Mouse (Mus musculus) hindbrain, embryonic 16.5 days (tissue): Measurements from ENCODE around the gene Gpc2. TPM values are rescaled to one million over a fixed set of nuclear protein-coding genes. Genes with fewer than 3 reads are reported as not detected.

ENCODE experiments used
- ATAC-seq: fragments of 200-750 bp; cut with Nextera tagmentation; 2 replicates; pipeline ENCODE4 v1.8.0; 2017; ENCODE audit warnings: moderate TSS enrichment, moderate library complexity
- H3K27ac ChIP-seq: fragments of 300-500 bp; sonication (generic); 2 replicates; pipeline ENCODE4 v1.5.1; 2014; ENCODE audit warnings: low read depth, mild to moderate bottlenecking, control low read depth, low read length, moderate library complexity
- H3K27me3 ChIP-seq: fragments of 300-500 bp; sonication (generic); replicated peaks from 2 replicates; pipeline ENCODE4 v1.6.1; 2014; ENCODE audit warnings: low read length; ENCODE audit not compliant: control insufficient read depth, insufficient read depth
- H3K36me3 ChIP-seq: fragments of 300-500 bp; sonication (generic); 2 replicates; pipeline ENCODE4 v1.6.1; 2014; ENCODE audit warnings: mild to moderate bottlenecking, low read length, moderate library complexity, mixed read lengths; ENCODE audit not compliant: control insufficient read depth, insufficient read depth
- H3K4me1 ChIP-seq: fragments of 300-500 bp; sonication (generic); 2 replicates; pipeline ENCODE4 v1.6.1; 2014; ENCODE audit warnings: low read depth, low read length; ENCODE audit not compliant: control insufficient read depth, insufficient read depth
- H3K4me2 ChIP-seq: fragments of 300-500 bp; sonication (generic); 2 replicates; pipeline ENCODE4 v1.6.1; 2014; ENCODE audit warnings: mild to moderate bottlenecking, low read length, control low read depth, moderate library complexity
- H3K4me3 ChIP-seq: fragments of 300-500 bp; sonication (generic); 2 replicates; pipeline ENCODE4 v1.5.1; 2014; ENCODE audit warnings: mild to moderate bottlenecking, low read length, control low read depth, moderate library complexity
- H3K9ac ChIP-seq: fragments of 300-500 bp; sonication (generic); 2 replicates; pipeline ENCODE4 v1.6.1; 2014; ENCODE audit warnings: low read depth, mild to moderate bottlenecking, control low read depth, low read length, moderate library complexity
- H3K9me3 ChIP-seq: fragments of 300-500 bp; sonication (generic); 2 replicates; pipeline ENCODE4 v1.6.1; 2014; ENCODE audit warnings: mild to moderate bottlenecking, low read length, moderate library complexity; ENCODE audit not compliant: control insufficient read depth
- WGBS: fragments of 180-500 bp; shearing (Covaris S2); extraction: QIAGEN DNeasy Blood & Tissue Kit; methylation state at CpG from one replicate; pipeline ENCODE4 v1.1.7; 2014; 5-methylcytosine and 5-hydroxymethylcytosine counted together
- polyA plus RNA-seq: library from polyadenylated mRNA; unstranded; fragments of >200 nt; fragmentation: Nextera tagmentation; extraction: Ambion mirVana; gene quantifications from 2 replicates; pipeline ENCODE4 v1.2.1, GENCODE M21; 2015

Gpc2 gene
- polyA plus RNA-seq, 1 experiment from 2014 or later = 113 TPM

GRCm38 (mm10) chr5:138229511-138229910, 50.3 kb downstream of the Gpc2 start:
- Histone ChIP-seq H3K36me3 (no peaks in the 10 kb centered on the region), H3K27ac (no peak overlapping the region), H3K9me3 (no peaks in the 10 kb centered on the region), H3K4me1 (no peaks in the 10 kb centered on the region), H3K9ac (no peak overlapping the region), H3K4me2 (no peak overlapping the region), H3K27me3 (no peaks in the 10 kb centered on the region), H3K4me3 (no peak overlapping the region)
- 94% methylated on average over 3 of the region's 3 CpGs for WGBS
- ATAC-seq = no peak

- Histone ChIP-seq H3K9ac (no peak overlapping the region), H3K4me1 (no peaks in the 10 kb centered on the region), H3K36me3 (no peaks in the 10 kb centered on the region), H3K4me3 (no peak overlapping the region), H3K9me3 (no peaks in the 10 kb centered on the region), H3K27ac (no peak overlapping the region), H3K4me2 (no peak overlapping the region), H3K27me3 (no peaks in the 10 kb centered on the region)
- no peak for ATAC-seq
- WGBS = 57% methylated on average over 3 of the region's 3 CpGs
These were observed 51.8 kb downstream of the Gpc2 start for GRCm38 (mm10) chr5:138228026-138228425.

- ATAC-seq = no peak
- no peaks in the 10 kb centered on the region for H3K4me1 ChIP-seq
- 71% methylated on average over 2 of the region's 2 CpGs for WGBS
These were observed 52.4 kb downstream of the Gpc2 start for GRCm38 (mm10) chr5:138227367-138227766.

GRCm38 (mm10) chr5:138226491-138226890, 53.3 kb downstream of the Gpc2 start:
- ATAC-seq = no peak
- H3K9ac ChIP-seq = no peak overlapping the region
- 76% methylated on average over 4 of the region's 4 CpGs for WGBS
- H3K4me1 ChIP-seq = no peaks in the 10 kb centered on the region
- H3K4me3 ChIP-seq = no peak overlapping the region
- H3K27me3 ChIP-seq = no peaks in the 10 kb centered on the region
- no peaks in the 10 kb centered on the region for H3K9me3 ChIP-seq
- H3K36me3 ChIP-seq = no peaks in the 10 kb centered on the region
- no peak overlapping the region for H3K4me2 ChIP-seq
- no peak overlapping the region for H3K27ac ChIP-seq

More at GRCm38 (mm10) chr5:138227367-138227766, 52.4 kb downstream of the Gpc2 start:
- no peak overlapping the region for H3K4me2 ChIP-seq
- H3K9ac ChIP-seq = no peak overlapping the region
- H3K27ac ChIP-seq = no peak overlapping the region
- H3K36me3 ChIP-seq = no peaks in the 10 kb centered on the region
- no peaks in the 10 kb centered on the region for H3K9me3 ChIP-seq
- no peak overlapping the region for H3K4me3 ChIP-seq
- H3K27me3 ChIP-seq = no peaks in the 10 kb centered on the region

- WGBS = 58% methylated on average over 2 of the region's 2 CpGs
- H3K27me3 ChIP-seq = no peaks in the 10 kb centered on the region
- H3K36me3 ChIP-seq = no peaks in the 10 kb centered on the region
- H3K4me1 ChIP-seq = no peaks in the 10 kb centered on the region
- ATAC-seq = no peak
- no peak within 1 kb of the TSS for H3K4me2 ChIP-seq
- no peak within 1 kb of the TSS for H3K9ac ChIP-seq
- no peak within 1 kb of the TSS for H3K27ac ChIP-seq
- no peak within 1 kb of the TSS for H3K4me3 ChIP-seq
- H3K9me3 ChIP-seq = no peaks in the 10 kb centered on the region
These were observed 54.1 kb downstream of the Gpc2 start, which contains the start of gene Nxpe5 for GRCm38 (mm10) chr5:138225700-138226099. Nxpe5 (plus strand) TSS chr5:138225898.

Other genes starting within 250 kb of the Gpc2 start
- not detected in 2 replicates for gene Smok3c, start 226.8 kb downstream of the Gpc2 start, polyA plus RNA-seq
- 15.9 and 20.5 TPM in 2 replicates for gene Zkscan1, start 194.9 kb downstream of the Gpc2 start, polyA plus RNA-seq
- 79.0 and 82.3 TPM in 2 replicates for gene Zscan21, start 163.1 kb downstream of the Gpc2 start, polyA plus RNA-seq
- 22.7 and 22.9 TPM in 2 replicates for gene Zfp113, start 124.3 kb downstream of the Gpc2 start, polyA plus RNA-seq
- gene Cops6, start 118.9 kb downstream of the Gpc2 start, polyA plus RNA-seq = 319 and 340 TPM in 2 replicates
- 20.3 and 22.9 TPM in 2 replicates for gene Ap4m1, start 108.0 kb downstream of the Gpc2 start, polyA plus RNA-seq
- gene Mcm7, start 107.6 kb downstream of the Gpc2 start, polyA plus RNA-seq = 68.0 and 80.4 TPM in 2 replicates
- gene Taf6, start 92.6 kb downstream of the Gpc2 start, polyA plus RNA-seq = 64.7 and 75.2 TPM in 2 replicates
- gene Cnpy4, start 92.5 kb downstream of the Gpc2 start, polyA plus RNA-seq = 28.2 and 30.3 TPM in 2 replicates
- 12.8 and 14.5 TPM in 2 replicates for gene Mblac1, start 85.7 kb downstream of the Gpc2 start, polyA plus RNA-seq
- 0.06 TPM in 1 of 2 replicates, not detected in the other for gene Nxpe5, start 54.1 kb downstream of the Gpc2 start, polyA plus RNA-seq
- gene Lamtor4, start 24.5 kb downstream of the Gpc2 start, polyA plus RNA-seq = 107 and 120 TPM in 2 replicates
- gene BC037034, start 16.0 kb downstream of the Gpc2 start, polyA plus RNA-seq = 15.3 and 18.4 TPM in 2 replicates
- gene Gal3st4, start 7.2 kb downstream of the Gpc2 start, polyA plus RNA-seq = 2.1 and 2.7 TPM in 2 replicates
- 0.04 and 0.12 TPM in 2 replicates for gene Gm43720, start within 50 bp of the Gpc2 start, polyA plus RNA-seq
- gene Stag3, start 235 bp upstream of the Gpc2 start, polyA plus RNA-seq = 10.3 and 13.8 TPM in 2 replicates
- not detected in 2 replicates for gene Pvrig, start 62.0 kb upstream of the Gpc2 start, polyA plus RNA-seq
- gene Zfp157, start 161.5 kb upstream of the Gpc2 start, polyA plus RNA-seq = 52.6 and 54.1 TPM in 2 replicates